Mouse (Mus musculus) neural tube, embryonic 14.5 days (tissue): ENCODE results near the gene Clk4. TPM values are rescaled to one million over a fixed set of nuclear protein-coding genes. Genes with fewer than 3 reads are reported as not detected.

Experiments used
- ATAC-seq: fragments of 200-750 bp; cut with Nextera tagmentation; 2 replicates; pipeline ENCODE4 v1.8.0; 2017; ENCODE audit warnings: low read depth, mild to moderate bottlenecking, moderate TSS enrichment, moderate library complexity
- H3K27ac ChIP-seq: fragments of 300-500 bp; sonication (generic); 2 replicates; pipeline ENCODE4 v1.5.1; 2014; ENCODE audit warnings: low read depth, mild to moderate bottlenecking, control low read depth, low read length, moderate library complexity, mixed read lengths
- H3K27me3 ChIP-seq: fragments of 300-500 bp; sonication (generic); 2 replicates; pipeline ENCODE4 v1.6.1; 2014; ENCODE audit warnings: low read length; ENCODE audit not compliant: control insufficient read depth, insufficient read depth
- H3K36me3 ChIP-seq: fragments of 300-500 bp; sonication (generic); 2 replicates; pipeline ENCODE4 v1.6.1; 2014; ENCODE audit warnings: low read length, mixed read lengths; ENCODE audit not compliant: control insufficient read depth, insufficient read depth
- H3K4me1 ChIP-seq: fragments of 300-500 bp; sonication (generic); 2 replicates; pipeline ENCODE4 v1.6.1; 2014; ENCODE audit warnings: low read length; ENCODE audit not compliant: control insufficient read depth, insufficient read depth
- H3K4me2 ChIP-seq: fragments of 300-500 bp; sonication (generic); 2 replicates; pipeline ENCODE4 v1.6.1; 2014; ENCODE audit warnings: mild to moderate bottlenecking, low read depth, low read length, control low read depth
- H3K4me3 ChIP-seq: fragments of 300-500 bp; sonication (generic); 2 replicates; pipeline ENCODE4 v1.5.1; 2014; ENCODE audit warnings: low read depth, low read length, control low read depth, mixed read lengths
- H3K9ac ChIP-seq: fragments of 300-500 bp; sonication (generic); replicated peaks from 2 replicates; pipeline ENCODE4 v1.6.1; 2014; ENCODE audit warnings: low read depth, mild to moderate bottlenecking, control low read depth, low read length, mixed read lengths
- H3K9me3 ChIP-seq: fragments of 300-500 bp; sonication (generic); 2 replicates; pipeline ENCODE4 v1.6.1; 2016; ENCODE audit warnings: low read length; ENCODE audit not compliant: control insufficient read depth
- WGBS: fragments of 180-500 bp; shearing (Covaris S2); extraction: QIAGEN DNeasy Blood & Tissue Kit; methylation state at CpG from one replicate; pipeline ENCODE4 v1.1.7; 2014; 5-methylcytosine and 5-hydroxymethylcytosine counted together
- polyA plus RNA-seq: library from polyadenylated mRNA; unstranded; fragments of >200 nt; fragmentation: Nextera tagmentation; extraction: Ambion mirVana; gene quantifications from 2 replicates; pipeline ENCODE4 v1.2.1, GENCODE M21; 2014

The Clk4 gene
- 153 TPM in 2 replicates for polyA plus RNA-seq

DNA sequence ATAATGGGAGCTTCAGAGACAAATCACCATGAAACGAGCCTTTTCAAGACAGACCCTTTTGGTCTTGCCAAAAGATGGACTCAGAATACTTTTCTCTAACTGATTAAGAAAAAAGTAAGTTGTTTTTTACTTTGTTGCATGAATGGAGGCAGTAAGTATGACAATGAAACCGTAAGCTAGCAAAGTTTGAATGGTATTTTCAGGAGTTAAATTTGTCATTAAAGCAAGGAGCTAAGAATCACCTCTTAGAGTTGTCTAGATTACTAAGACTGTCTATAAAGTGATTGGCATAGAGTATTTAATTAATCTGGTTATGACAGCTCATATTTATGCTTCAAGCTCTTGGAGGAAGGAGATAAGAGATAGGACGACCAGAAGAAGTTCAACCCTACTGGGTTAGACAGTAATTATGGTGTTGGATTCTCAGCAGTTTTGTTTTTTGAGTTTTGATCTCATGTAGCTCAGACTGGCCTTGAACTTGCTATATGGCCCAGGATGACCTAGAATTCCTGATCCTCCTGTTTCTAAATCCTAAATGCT, at the start of gene Clk4:
Gene Clk4 (plus strand): TSS at position 51 of the 540 bp plus-strand sequence.
- peak within 1 kb of the TSS; percentile 69 for H3K9ac ChIP-seq
- H3K9me3 ChIP-seq: no peaks in the 10 kb centered on the region
- no peaks in the 10 kb centered on the region for H3K36me3 ChIP-seq
- peak within 1 kb of the TSS; percentile 98 for H3K4me3 ChIP-seq
- H3K4me1 ChIP-seq: peaks cover 22% of the 10 kb centered on the region
- peak within 1 kb of the TSS; percentile 81 for H3K27ac ChIP-seq
- no peak for ATAC-seq
- H3K4me2 ChIP-seq: peak within 1 kb of the TSS; percentile 86
- WGBS: 65% methylated on average over 3 of the region's 3 CpGs
- H3K27me3 ChIP-seq: no peaks in the 10 kb centered on the region

DNA sequence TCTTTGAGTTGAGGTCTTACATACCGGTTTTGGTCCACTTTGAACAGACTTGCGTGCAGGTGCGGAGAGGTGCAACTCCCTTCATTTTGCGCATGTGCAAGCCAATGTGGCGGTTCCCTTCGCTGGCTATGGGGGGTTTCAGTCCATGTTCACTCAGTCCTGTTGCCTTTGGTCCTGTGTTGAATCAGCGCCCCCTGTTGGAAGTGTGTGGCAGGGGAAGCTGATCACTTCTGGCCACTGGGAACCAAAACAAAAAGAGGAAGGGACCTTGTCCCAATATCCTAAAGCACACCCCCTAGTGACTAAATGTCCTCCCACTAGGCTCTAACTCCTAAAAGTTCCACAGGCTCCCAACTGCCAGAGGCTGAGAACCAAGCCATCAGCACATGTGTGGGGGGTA, 47.5 kb upstream of the Clk4 start:
- H3K27me3 ChIP-seq: no peaks in the 10 kb centered on the region
- no peaks in the 10 kb centered on the region for H3K36me3 ChIP-seq
- WGBS: 83% methylated on average over 7 of the region's 7 CpGs
- H3K27ac ChIP-seq: no peak overlapping the region
- no peak overlapping the region for H3K4me3 ChIP-seq
- no peak overlapping the region for H3K9ac ChIP-seq
- no peak overlapping the region for H3K4me2 ChIP-seq
- ATAC-seq: no peak
- H3K9me3 ChIP-seq: no peaks in the 10 kb centered on the region
- no peaks in the 10 kb centered on the region for H3K4me1 ChIP-seq

DNA sequence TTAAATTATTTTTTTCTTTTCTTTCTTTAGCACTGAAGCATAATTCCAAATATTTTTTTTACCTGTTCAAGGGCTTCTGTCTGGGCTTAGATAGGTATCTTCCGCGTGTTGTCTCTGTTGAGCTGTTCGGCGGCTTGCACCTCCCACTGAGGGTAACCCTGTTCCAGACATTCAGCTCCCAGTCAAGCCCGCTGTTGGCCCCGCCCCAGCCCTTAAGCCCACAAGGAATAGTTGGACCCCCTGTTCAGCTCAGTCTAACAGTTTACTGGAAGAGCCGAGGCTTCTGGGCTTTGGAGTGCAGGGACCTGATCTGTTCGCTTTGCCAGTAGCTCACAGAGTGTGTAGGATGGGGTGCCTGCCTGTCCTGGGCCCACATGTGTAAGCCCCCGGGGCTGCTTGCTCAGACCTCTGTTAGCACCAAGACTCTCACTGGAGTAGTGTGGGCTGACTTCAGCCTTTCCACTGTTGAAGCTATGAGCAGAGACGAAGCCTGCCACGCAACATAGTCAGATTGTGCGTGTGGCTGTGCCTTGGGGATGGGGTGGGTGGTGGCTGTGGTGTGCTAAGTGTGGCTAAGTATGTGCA, 42.0 kb upstream of the Clk4 start:
- H3K27me3 ChIP-seq: no peaks in the 10 kb centered on the region
- no peaks in the 10 kb centered on the region for H3K36me3 ChIP-seq
- no peak overlapping the region for H3K4me3 ChIP-seq
- ATAC-seq: no peak
- no peaks in the 10 kb centered on the region for H3K4me1 ChIP-seq
- H3K27ac ChIP-seq: no peak overlapping the region
- no peaks in the 10 kb centered on the region for H3K9me3 ChIP-seq
- H3K9ac ChIP-seq: no peak overlapping the region
- 87% methylated on average over 12 of the region's 12 CpGs for WGBS
- no peak overlapping the region for H3K4me2 ChIP-seq

DNA sequence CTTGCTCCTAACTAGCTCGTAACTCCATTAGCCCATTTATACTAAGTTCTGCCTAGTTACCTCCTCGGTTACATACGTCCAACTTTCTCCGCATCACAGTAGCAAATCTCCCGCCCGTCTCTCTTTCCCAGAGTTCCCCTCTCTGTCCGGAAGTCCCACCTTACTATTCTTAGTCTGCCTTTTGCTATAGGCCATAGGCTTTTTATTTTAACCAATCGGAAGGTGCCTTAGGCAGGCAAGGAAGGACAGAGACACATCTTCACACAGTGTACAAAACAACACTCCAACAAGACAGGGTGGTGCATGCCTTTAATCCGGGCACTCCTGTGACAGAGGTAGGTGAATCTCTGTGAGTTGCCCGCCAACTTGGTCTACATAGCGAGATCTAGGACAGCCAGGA, 41.2 kb upstream of the Clk4 start, which contains the start of gene Gm12569:
Gene Gm12569 (plus strand): TSS at position 166 of the 400 bp plus-strand sequence.
- H3K4me2 ChIP-seq: no peak within 1 kb of the TSS
- WGBS: 95% methylated on average over 11 of the region's 11 CpGs

DNA sequence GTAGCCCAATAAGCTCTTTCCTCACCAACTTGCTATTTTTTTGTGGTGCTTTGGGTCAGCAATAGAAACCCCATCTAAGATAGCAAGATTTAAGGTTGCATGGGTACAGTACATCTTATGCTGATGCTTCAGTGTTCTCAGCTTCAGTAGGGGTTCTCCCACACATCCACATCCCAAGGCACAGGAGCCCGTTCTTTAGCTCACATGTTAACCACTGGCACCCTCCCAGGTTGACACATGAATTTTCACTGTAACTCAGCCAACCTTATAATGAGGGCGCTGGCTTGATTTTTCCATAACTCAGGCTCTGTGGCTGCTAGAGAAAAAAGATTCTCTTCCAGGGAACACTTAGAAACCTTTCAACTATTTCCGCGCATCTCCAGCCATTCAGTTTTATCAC, 34.4 kb upstream of the Clk4 start:
- no peaks in the 10 kb centered on the region for H3K9me3 ChIP-seq
- H3K4me3 ChIP-seq: no peak overlapping the region
- no peaks in the 10 kb centered on the region for H3K4me1 ChIP-seq
- no peaks in the 10 kb centered on the region for H3K36me3 ChIP-seq
- no peak overlapping the region for H3K27ac ChIP-seq
- no peak overlapping the region for H3K4me2 ChIP-seq
- no peak overlapping the region for H3K9ac ChIP-seq
- H3K27me3 ChIP-seq: no peaks in the 10 kb centered on the region
- WGBS: 84% methylated on average over 4 of the region's 4 CpGs
- no peak for ATAC-seq

More for the DNA sequence above, 41.2 kb upstream of the Clk4 start, which contains the start of gene Gm12569:
- no peak within 1 kb of the TSS for H3K4me3 ChIP-seq
- H3K36me3 ChIP-seq: no peaks in the 10 kb centered on the region
- ATAC-seq: no peak
- no peak within 1 kb of the TSS for H3K27ac ChIP-seq
- no peak within 1 kb of the TSS for H3K9ac ChIP-seq
- H3K27me3 ChIP-seq: no peaks in the 10 kb centered on the region
- no peaks in the 10 kb centered on the region for H3K4me1 ChIP-seq
- H3K9me3 ChIP-seq: no peaks in the 10 kb centered on the region

DNA sequence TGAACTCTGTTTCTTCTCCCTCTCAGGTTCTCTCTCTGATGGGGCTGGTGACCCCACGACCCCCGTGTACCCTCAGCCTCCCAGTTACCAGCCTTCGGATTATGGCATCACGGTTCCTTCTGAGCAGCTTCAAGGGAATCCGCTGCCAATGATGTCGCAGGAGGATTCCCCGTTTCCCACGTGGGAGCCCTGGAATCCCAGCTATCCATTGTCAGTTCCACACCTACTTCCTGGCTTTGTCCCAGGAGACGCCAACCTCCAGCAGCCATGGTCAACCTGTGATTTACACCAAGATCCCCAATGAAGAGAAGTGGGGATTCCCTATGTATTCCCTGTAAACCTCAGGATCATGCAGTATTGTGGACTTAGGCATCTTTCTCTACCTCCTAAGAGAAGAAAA, 26.9 kb upstream of the Clk4 start:
- H3K4me1 ChIP-seq: no peaks in the 10 kb centered on the region
- H3K36me3 ChIP-seq: no peaks in the 10 kb centered on the region
- no peak overlapping the region for H3K4me3 ChIP-seq
- H3K27me3 ChIP-seq: no peaks in the 10 kb centered on the region
- H3K9me3 ChIP-seq: no peaks in the 10 kb centered on the region
- 89% methylated on average over 9 of the region's 9 CpGs for WGBS
- no peak overlapping the region for H3K9ac ChIP-seq
- no peak for ATAC-seq
- no peak overlapping the region for H3K4me2 ChIP-seq
- no peak overlapping the region for H3K27ac ChIP-seq

DNA sequence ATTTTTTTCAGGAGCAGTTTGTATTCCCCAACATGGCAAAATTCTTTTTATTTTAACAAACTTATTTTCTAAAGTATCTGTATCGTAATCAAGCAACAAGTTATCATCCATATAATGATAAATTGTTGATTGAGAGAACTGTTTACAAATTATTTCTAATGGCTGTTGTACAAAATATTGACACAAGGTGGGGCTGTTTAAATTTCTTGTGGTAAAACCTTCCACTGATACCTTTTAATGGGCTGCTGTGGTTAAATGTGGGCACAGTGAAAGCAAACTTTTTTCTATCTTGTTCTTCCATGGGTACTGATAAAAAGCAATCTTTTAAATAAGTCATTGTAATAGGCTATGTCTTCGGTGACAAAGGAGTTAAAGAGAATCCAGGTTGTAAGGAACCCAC, 18.6 kb upstream of the Clk4 start:
- H3K4me3 ChIP-seq: no peak overlapping the region

DNA sequence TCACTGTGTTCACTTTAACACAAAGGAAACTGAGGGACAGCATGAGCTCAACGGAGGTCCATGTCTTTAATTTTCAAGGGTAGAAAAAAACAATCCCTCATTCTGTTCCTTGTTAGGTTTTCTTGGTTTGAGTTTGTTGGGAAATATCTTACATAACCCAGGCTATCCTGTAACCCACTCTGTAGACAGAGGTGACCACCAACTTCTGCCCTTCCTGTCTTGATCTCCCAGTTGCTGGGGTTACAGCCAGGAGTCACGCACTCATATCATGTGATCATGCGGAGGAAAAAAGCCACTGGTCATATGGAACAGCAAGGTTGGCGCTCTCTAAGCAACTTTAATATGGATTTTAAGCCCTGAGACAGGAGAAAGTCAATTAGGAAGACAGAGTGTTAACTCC, 4.5 kb upstream of the Clk4 start:
- Histone ChIP-seq H3K27me3 (no peaks in the 10 kb centered on the region), H3K36me3 (no peaks in the 10 kb centered on the region), H3K27ac (no peak overlapping the region), H3K9ac (no peak overlapping the region), H3K4me1 (no peaks in the 10 kb centered on the region), H3K4me3 (no peak overlapping the region), H3K4me2 (no peak overlapping the region), H3K9me3 (no peaks in the 10 kb centered on the region)
- ATAC-seq: no peak
- 87% methylated on average over 4 of the region's 4 CpGs for WGBS

More for the DNA sequence above, 18.6 kb upstream of the Clk4 start:
- no peak overlapping the region for H3K9ac ChIP-seq
- no peaks in the 10 kb centered on the region for H3K9me3 ChIP-seq
- no peaks in the 10 kb centered on the region for H3K27me3 ChIP-seq
- no peaks in the 10 kb centered on the region for H3K36me3 ChIP-seq
- no peak for ATAC-seq
- H3K4me2 ChIP-seq: no peak overlapping the region
- no peaks in the 10 kb centered on the region for H3K4me1 ChIP-seq
- 94% methylated on average over 2 of the region's 2 CpGs for WGBS
- H3K27ac ChIP-seq: no peak overlapping the region

DNA sequence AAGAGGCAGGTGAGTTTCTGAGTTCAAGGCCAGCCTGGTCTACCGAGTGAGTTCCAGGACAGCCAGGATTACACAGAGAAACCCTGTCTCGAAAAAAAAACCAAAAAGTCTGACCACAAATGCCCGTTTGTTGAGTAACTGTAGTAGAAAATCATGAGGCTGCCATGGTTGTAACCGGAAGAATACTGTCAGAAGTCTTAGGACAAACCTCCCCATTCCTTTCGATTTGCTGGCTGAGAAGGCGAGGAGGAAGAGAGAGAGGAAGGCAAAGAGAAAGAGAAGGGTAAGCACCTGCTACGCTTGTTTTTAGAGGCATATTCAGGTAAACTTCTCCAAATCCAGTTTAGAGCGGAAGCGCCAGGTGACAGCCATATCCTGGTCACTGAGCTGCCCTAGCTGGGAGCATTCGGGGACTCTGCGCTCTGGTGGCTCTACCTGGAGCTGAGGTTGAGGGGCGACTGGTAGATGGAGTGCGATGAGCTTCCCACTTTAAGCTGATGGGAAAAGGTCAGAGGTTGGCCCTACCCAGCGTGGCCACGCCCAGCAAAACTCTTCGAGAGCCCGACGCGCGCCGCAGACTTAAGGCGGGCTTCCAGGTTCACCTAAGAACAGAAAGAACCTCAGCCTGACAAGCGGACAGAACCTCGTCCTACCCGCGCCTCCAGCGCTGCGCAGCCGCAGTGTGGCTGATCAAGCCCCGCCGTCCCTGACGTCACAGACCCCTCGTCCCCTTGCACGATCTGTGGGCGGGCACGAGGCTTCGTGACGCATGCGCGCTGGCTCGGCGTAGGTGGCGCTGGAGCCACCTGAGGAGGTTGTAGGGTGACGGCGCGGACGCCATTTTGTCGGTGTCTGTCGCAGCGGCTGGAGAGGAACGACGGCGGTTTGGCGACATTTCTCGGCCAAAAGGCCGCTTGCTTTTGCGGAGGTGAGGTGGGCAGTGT, 1.1 kb downstream of the Clk4 start, which contains the start of gene BC049762:
Gene BC049762 (minus strand): TSS at position 705 of the 944 bp plus-strand sequence.
- peak; percentile 98 for ATAC-seq
- Histone ChIP-seq H3K9me3 (no peaks in the 10 kb centered on the region), H3K4me3 (peak within 1 kb of the TSS; percentile 98), H3K27me3 (no peaks in the 10 kb centered on the region), H3K36me3 (peaks cover 4% of the 10 kb centered on the region; the same call in 1 of the 2 replicates), H3K27ac (peak within 1 kb of the TSS; percentile 97), H3K4me2 (peak within 1 kb of the TSS; percentile 86), H3K9ac (peak within 1 kb of the TSS; percentile 95), H3K4me1 (peaks cover 22% of the 10 kb centered on the region)
- 10% methylated on average over 57 of the region's 57 CpGs for WGBS
